Mouse (Mus musculus): Measurements from ENCODE around the gene Ctc1. TPM values are rescaled to one million over a fixed set of nuclear protein-coding genes. Genes with fewer than 3 reads are reported as not detected.
A peak's percentile ranks its signal among the peaks of the same experiment; 100 is the strongest.
"Not testable (repeated sequence)": the region's sequence is repeated elsewhere in the genome, so short reads cannot be mapped to it uniquely, and the experiment has no call there.

Gene Ctc1
- total and polyA plus RNA-seq, 2 experiments from 2014 or later: 46.8 to 67.7 TPM

GRCm38 (mm10) chr11:69010400-69011323, 5.0 kb upstream of the Ctc1 start:
- Histone ChIP-seq H3K36me3 (ENCODE audit: insufficient read depth, low read length) (no peaks in the 10 kb centered on the region), H3K27me3 (ENCODE audit: insufficient read depth, low read length) (no peaks in the 10 kb centered on the region), H3K9ac (replicated peaks; ENCODE audit: low read length, poor library complexity, severe bottlenecking) (no peak overlapping the region), H3K9me3 (ENCODE audit: low read length) (no peaks in the 10 kb centered on the region), H3K4me3 (ENCODE audit: low read depth, low read length) (no peak overlapping the region), H3K4me2 (ENCODE audit: low read depth, low read length, poor library complexity, severe bottlenecking) (no peak overlapping the region), H3K4me1 (ENCODE audit: insufficient read depth, low read length) (no peaks in the 10 kb centered on the region), H3K27ac (ENCODE audit: low read depth, low read length) (no peak overlapping the region)
- TF ChIP-seq CTCF (IDR thresholded peaks at IDR 0.05): no peak
- 90% methylated on average over 15 of the region's 15 CpGs for WGBS
- ATAC-seq (ENCODE audit: low FRiP score) (no peak), DNase-seq (ENCODE audit: low spot score) (no peak)

GRCm38 (mm10) chr11:69011445-69011844, 4.3 kb upstream of the Ctc1 start:
- not testable (repeated sequence) for H3K4me1 ChIP-seq (ENCODE audit: insufficient read depth, low read length); ATAC-seq (ENCODE audit: low FRiP score); H3K9ac ChIP-seq (replicated peaks; ENCODE audit: low read length, poor library complexity, severe bottlenecking); H3K36me3 ChIP-seq (ENCODE audit: insufficient read depth, low read length); H3K27me3 ChIP-seq (ENCODE audit: insufficient read depth, low read length); H3K9me3 ChIP-seq (ENCODE audit: low read length); DNase-seq (ENCODE audit: low spot score)
- TF ChIP-seq CTCF (IDR thresholded peaks at IDR 0.05): peak; percentile 21; the same call in 1 of the 2 replicates
- 72% methylated on average over 2 of the region's 2 CpGs for WGBS
- Histone ChIP-seq H3K4me2 (ENCODE audit: low read depth, low read length, poor library complexity, severe bottlenecking) (peak overlapping the region; percentile 70), H3K27ac (ENCODE audit: low read depth, low read length) (peak overlapping the region; percentile 94), H3K4me3 (ENCODE audit: low read depth, low read length) (peak overlapping the region; percentile 48; the same call in 1 of the 2 replicates)

DNA sequence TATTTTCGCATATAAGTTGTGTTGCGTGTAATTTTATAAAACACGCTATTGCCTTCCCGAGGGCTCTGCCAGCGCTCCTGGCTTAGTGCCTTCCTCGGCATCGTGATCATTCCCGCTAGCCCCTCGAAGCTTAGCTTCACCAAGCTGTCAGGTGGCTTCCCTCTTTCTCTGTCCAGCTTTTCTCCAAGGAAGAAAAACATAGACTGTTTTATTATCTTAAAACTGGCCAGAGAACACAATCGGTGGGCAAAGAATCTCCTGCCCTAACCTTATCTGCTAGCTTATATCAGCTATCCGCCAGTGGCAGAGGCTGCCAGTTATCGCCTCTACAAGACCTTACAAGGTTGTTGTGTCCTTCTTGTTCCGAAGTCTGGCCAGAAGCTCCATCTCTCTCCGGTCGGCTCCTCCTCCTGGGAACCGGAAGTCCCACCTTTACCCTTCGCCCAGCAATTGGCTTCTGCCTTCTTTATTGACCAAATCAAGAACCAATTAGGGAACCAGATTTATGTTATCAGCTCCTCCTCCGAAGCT, 3.6 kb upstream of the Ctc1 start:
- 1% methylated on average over 18 of the region's 18 CpGs for WGBS
- peak; percentile 44; the same call in 1 of the 2 replicates for ATAC-seq (ENCODE audit: low FRiP score)
- TF ChIP-seq CTCF (IDR thresholded peaks at IDR 0.05): no peak
- DNase-seq (ENCODE audit: low spot score): peak; percentile 96
- peak overlapping the region; percentile 70 for H3K4me2 ChIP-seq (ENCODE audit: low read depth, low read length, poor library complexity, severe bottlenecking)
- H3K9me3 ChIP-seq (ENCODE audit: low read length): no peaks in the 10 kb centered on the region
- peak overlapping the region; percentile 70 for H3K9ac ChIP-seq (replicated peaks; ENCODE audit: low read length, poor library complexity, severe bottlenecking)
- H3K27ac ChIP-seq (ENCODE audit: low read depth, low read length): peak overlapping the region; percentile 94
- H3K4me1 ChIP-seq (ENCODE audit: insufficient read depth, low read length): peaks cover 5% of the 10 kb centered on the region; the same call in 1 of the 2 replicates
- H3K36me3 ChIP-seq (ENCODE audit: insufficient read depth, low read length): no peaks in the 10 kb centered on the region
- no peaks in the 10 kb centered on the region for H3K27me3 ChIP-seq (ENCODE audit: insufficient read depth, low read length)
- peak overlapping the region; percentile 48 for H3K4me3 ChIP-seq (ENCODE audit: low read depth, low read length)

GRCm38 (mm10) chr11:69016755-69017154, 1.0 kb downstream of the Ctc1 start:
- Histone ChIP-seq H3K4me1 (ENCODE audit: insufficient read depth, low read length) (peaks cover 6% of the 10 kb centered on the region; the same call in 1 of the 2 replicates), H3K27ac (ENCODE audit: low read depth, low read length) (peak overlapping the region; percentile 92), H3K27me3 (ENCODE audit: insufficient read depth, low read length) (no peaks in the 10 kb centered on the region), H3K4me3 (ENCODE audit: low read depth, low read length) (peak overlapping the region; percentile 61), H3K9me3 (ENCODE audit: low read length) (no peaks in the 10 kb centered on the region), H3K9ac (replicated peaks; ENCODE audit: low read length, poor library complexity, severe bottlenecking) (peak overlapping the region; percentile 71), H3K4me2 (ENCODE audit: low read depth, low read length, poor library complexity, severe bottlenecking) (peak overlapping the region; percentile 54), H3K36me3 (ENCODE audit: insufficient read depth, low read length) (no peaks in the 10 kb centered on the region)
- DNase-seq (ENCODE audit: low spot score) (no peak), ATAC-seq (ENCODE audit: low FRiP score) (no peak)
- TF ChIP-seq CTCF (IDR thresholded peaks at IDR 0.05): no peak
- 65% methylated on average over 3 of the region's 3 CpGs for WGBS

DNA sequence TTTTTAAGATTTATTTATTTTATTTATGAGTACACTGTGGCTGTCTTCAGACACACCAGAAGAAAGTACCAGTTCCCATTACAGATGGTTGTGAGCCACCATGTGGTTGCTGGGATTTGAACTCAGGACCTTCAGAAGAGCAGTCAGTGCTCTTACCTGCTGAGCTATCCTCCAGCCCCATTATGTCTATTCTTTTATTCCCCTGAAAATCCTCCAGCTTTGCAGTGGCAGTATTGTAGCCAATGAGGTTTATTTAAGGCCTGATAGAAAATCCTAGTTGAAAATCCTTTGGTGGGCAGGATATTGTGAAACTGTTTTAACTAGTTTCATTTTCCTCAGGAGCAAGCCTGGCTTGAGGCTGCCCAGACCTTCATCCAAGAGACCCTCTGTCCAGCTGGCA, 5.0 kb downstream of the Ctc1 start:
- ATAC-seq (ENCODE audit: low FRiP score): no peak
- no peak for TF ChIP-seq CTCF (IDR thresholded peaks at IDR 0.05)
- DNase-seq (ENCODE audit: low spot score): no peak

DNA sequence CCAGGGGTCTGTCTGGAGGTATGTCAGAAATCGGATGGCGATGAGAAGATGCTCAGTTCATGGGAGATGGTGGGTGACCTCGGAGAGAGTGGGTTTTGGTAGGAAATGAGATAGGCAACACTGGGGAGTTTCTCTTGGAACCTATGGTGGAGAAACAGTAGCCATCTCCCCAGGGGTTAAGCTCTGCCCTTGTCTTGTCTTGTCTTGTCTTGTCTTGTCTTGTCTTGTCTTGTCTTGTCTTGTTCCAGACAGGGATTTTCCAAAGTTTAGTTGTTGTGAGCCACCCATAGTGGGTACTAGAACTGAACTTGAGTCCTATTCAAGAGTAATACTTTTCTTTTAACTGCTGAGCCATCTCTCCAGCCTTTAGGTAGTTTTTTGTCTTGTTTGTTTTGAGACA, 10.9 kb downstream of the Ctc1 start:
- H3K27me3 ChIP-seq (ENCODE audit: insufficient read depth, low read length): no peaks in the 10 kb centered on the region
- H3K4me2 ChIP-seq (ENCODE audit: low read depth, low read length, poor library complexity, severe bottlenecking): no peak overlapping the region
- H3K36me3 ChIP-seq (ENCODE audit: insufficient read depth, low read length): peaks cover 66% of the 10 kb centered on the region
- H3K9ac ChIP-seq (replicated peaks; ENCODE audit: low read length, poor library complexity, severe bottlenecking): no peak overlapping the region
- 98% methylated on average over 3 of the region's 3 CpGs for WGBS
- ATAC-seq (ENCODE audit: low FRiP score) (no peak), DNase-seq (ENCODE audit: low spot score) (no peak)
- no peaks in the 10 kb centered on the region for H3K9me3 ChIP-seq (ENCODE audit: low read length)
- H3K4me3 ChIP-seq (ENCODE audit: low read depth, low read length): no peak overlapping the region
- H3K4me1 ChIP-seq (ENCODE audit: insufficient read depth, low read length): no peaks in the 10 kb centered on the region
- no peak for TF ChIP-seq CTCF (IDR thresholded peaks at IDR 0.05)
- H3K27ac ChIP-seq (ENCODE audit: low read depth, low read length): no peak overlapping the region

More for the DNA sequence above, 5.0 kb downstream of the Ctc1 start:
- Histone ChIP-seq H3K36me3 (ENCODE audit: insufficient read depth, low read length) (peaks cover 23% of the 10 kb centered on the region), H3K4me1 (ENCODE audit: insufficient read depth, low read length) (peaks cover 6% of the 10 kb centered on the region; the same call in 1 of the 2 replicates), H3K4me2 (ENCODE audit: low read depth, low read length, poor library complexity, severe bottlenecking) (no peak overlapping the region), H3K4me3 (ENCODE audit: low read depth, low read length) (no peak overlapping the region), H3K9ac (replicated peaks; ENCODE audit: low read length, poor library complexity, severe bottlenecking) (no peak overlapping the region), H3K9me3 (ENCODE audit: low read length) (no peaks in the 10 kb centered on the region), H3K27me3 (ENCODE audit: insufficient read depth, low read length) (no peaks in the 10 kb centered on the region), H3K27ac (ENCODE audit: low read depth, low read length) (no peak overlapping the region)

Measured in midbrain, postnatal 0 days (tissue).